Comparison of ENCODE assay signal across 27 mouse cellular contexts in the genomic region with DNA sequence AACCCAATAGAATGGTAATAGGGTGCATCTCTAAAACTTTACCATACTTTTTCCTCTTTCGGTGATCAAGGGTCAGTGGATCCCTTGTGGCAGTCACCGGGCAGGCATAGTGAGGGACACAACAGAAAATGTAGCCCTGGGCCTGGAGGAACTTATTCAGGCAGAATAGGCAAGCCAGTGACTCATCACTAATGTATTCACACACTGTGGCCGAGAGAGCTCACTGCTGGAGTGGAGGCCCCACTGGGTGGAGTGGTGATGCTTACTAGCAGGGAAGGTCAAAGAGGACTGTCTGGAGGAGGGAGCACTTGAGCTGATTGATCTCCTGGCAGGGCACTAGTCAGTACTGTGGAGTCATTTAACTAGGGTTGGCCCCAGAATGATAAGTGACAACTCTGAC.
DNase-seq lines count a peak whose midpoint lies in the region; ATAC-seq and TF ChIP-seq lines count a peak whose summit lies in the region.
"Had no signal": no experiment of that assay in that cellular context is flagged by ENCODE, and none has a peak within 500 bp of the region (broad histone marks: within the 10 kb centered on the region; RNA-seq: fewer than 3 reads in every experiment).

No protein-coding gene starts in this region.

- no peak overlapping the region for H3K4me3 ChIP-seq in thymus, adult 2 months (ENCODE audit: control insufficient read depth, insufficient read depth, low read length)
- H3K4me3 ChIP-seq: embryonic facial prominence, embryonic 12.5 days; forebrain, embryonic 15.5 days; gastrocnemius, adult 2 months; hindbrain, embryonic 12.5 days; limb, embryonic 10.5 days; limb, embryonic 15.5 days had no signal

- H3K27me3 ChIP-seq in Patski: peaks cover 5% of the 10 kb centered on the region
- H3K27me3 ChIP-seq in thymus, adult 2 months (ENCODE audit: control insufficient read depth, insufficient read depth, low read length): no peaks in the 10 kb centered on the region
- H3K27me3 ChIP-seq: embryonic facial prominence, embryonic 12.5 days; forebrain, embryonic 15.5 days; limb, embryonic 15.5 days had no signal

- no peak overlapping the region for H3K27ac ChIP-seq in thymus, adult 2 months (ENCODE audit: control insufficient read depth, insufficient read depth, low read length)
- H3K27ac ChIP-seq: embryonic facial prominence, embryonic 12.5 days; forebrain, embryonic 15.5 days; gastrocnemius, adult 2 months; hindbrain, embryonic 12.5 days; hindbrain, postnatal 0 days; limb, embryonic 10.5 days; limb, embryonic 15.5 days; liver, embryonic 14.5 days had no signal

- POLR2A ChIA-PET in Patski (lab: Charles Lee): no interaction called here

- in situ Hi-C loops in Patski (cut with MboI; ENCODE audit: low pct_unique_long_range_greater_than_20kb): no loop called here

- no peak for TF ChIP-seq POLR2A in thymus, adult 2 months (IDR thresholded peaks at IDR 0.05; ENCODE audit: control insufficient read depth, extremely low read depth, insufficient read depth, low read length, poor library complexity)

- no peak for TF ChIP-seq CTCF in Patski (IDR thresholded peaks at IDR 0.05)
- TF ChIP-seq CTCF in thymus, adult 2 months (IDR thresholded peaks at IDR 0.05; ENCODE audit: borderline replicate concordance, control insufficient read depth, extremely low read depth, insufficient read depth, low read length, poor library complexity): no peak

- DNase-seq in adrenal gland, adult 2 months: peak; percentile 19
- DNase-seq in adrenal gland, postnatal 36 days: no peak
- peak; percentile 19 for DNase-seq in retina, postnatal 1 day
- no peak for DNase-seq in retina, embryonic 14.5 days (ENCODE audit: low spot score)
- DNase-seq in Patski (ENCODE audit: low read depth, low spot score): no peak
- DNase-seq in T-cell, adult 2 months (ENCODE audit: low spot score): no peak
- no peak for DNase-seq in liver
- DNase-seq in thymus, adult 2 months: no peak
- DNase-seq: adrenal gland, postnatal 25 days; cerebellum, adult 8-10 months; gastrocnemius, adult 2 months; gastrocnemius, postnatal 36 days; heart, adult 18-20 months; heart, postnatal 36 days; kidney, adult 8-10 months; kidney, postnatal 10 days; layer of hippocampus, adult 9-11 months; lung, embryonic 14.5 days; thymus, postnatal 25 days had no signal

- no peaks in the 10 kb centered on the region for H3K36me3 ChIP-seq in thymus, adult 2 months (ENCODE audit: control insufficient read depth, insufficient read depth, low read length)
- H3K36me3 ChIP-seq: embryonic facial prominence, embryonic 12.5 days; forebrain, embryonic 15.5 days; hindbrain, embryonic 12.5 days; limb, embryonic 10.5 days; limb, embryonic 15.5 days had no signal

- CTCF ChIA-PET in Patski (lab: Charles Lee): no interaction called here

- WGBS in thymus, adult 2 months: 84% methylated on average over 3 of the region's 3 CpGs

- H3K4me1 ChIP-seq in thymus, adult 2 months (replicated peaks; ENCODE audit: control insufficient read depth, insufficient read depth, low read length): no peaks in the 10 kb centered on the region

- peak; percentile 83 for ATAC-seq in Patski
- ATAC-seq: CD4-positive, CD25-positive, alpha-beta regulatory T cell, adult 4 months had no signal

Comparison
In these comparisons a context has a peak if more than half of its experiments do, and no peak if none do; other contexts are left out.
1. DNase-seq: peak in adrenal gland, adult 2 months (single experiment) and retina, postnatal 1 day (single experiment); none in adrenal gland, postnatal 36 days (0 of 2), retina, embryonic 14.5 days (single experiment), Patski (single experiment), T-cell, adult 2 months (single experiment), liver (single experiment) and thymus, adult 2 months (single experiment).